Mouse (Mus musculus) cerebral cortex, adult 2 months (tissue): Measurements from ENCODE around the gene Ciz1.

Experiments used
- WGBS: fragments of 180-500 bp; shearing (Covaris S2); methylation state at CpG from one replicate; pipeline ENCODE4 v1.1.7; 2018; 5-methylcytosine and 5-hydroxymethylcytosine counted together

Gene Ciz1

GRCm38 (mm10) chr2:32347019-32347418 is 5.1 kb upstream of the Ciz1 start:
- WGBS, result 65% methylated on average over 6 of the region's 6 CpGs

GRCm38 (mm10) chr2:32348311-32348710 is 3.8 kb upstream of the Ciz1 start:
- 48% methylated on average over 11 of the region's 11 CpGs for WGBS

GRCm38 (mm10) chr2:32349625-32350255 is 2.4 kb upstream of the Ciz1 start:
- 30% methylated on average over 8 of the region's 8 CpGs for WGBS

- 27% methylated on average over 13 of the region's 13 CpGs for WGBS
Observed at GRCm38 (mm10) chr2:32350471-32351051, 1.6 kb upstream of the Ciz1 start.

GRCm38 (mm10) chr2:32351471-32351961 is 611 bp upstream of the Ciz1 start:
- WGBS, result 34% methylated on average over 9 of the region's 9 CpGs

GRCm38 (mm10) chr2:32353007-32353542 is 948 bp downstream of the Ciz1 start, which contains the start of gene Dnm1:
Gene Dnm1, minus strand, starts transcription at chr2:32353338.
- WGBS, result under 1% methylated on average over 63 of the region's 63 CpGs

- WGBS, result 75% methylated on average over 6 of the region's 6 CpGs
Observed at GRCm38 (mm10) chr2:32353836-32354235, 1.7 kb downstream of the Ciz1 start.

GRCm38 (mm10) chr2:32354336-32354895 is 2.3 kb downstream of the Ciz1 start:
- 93% methylated on average over 3 of the region's 3 CpGs for WGBS

GRCm38 (mm10) chr2:32356216-32356615 is 4.1 kb downstream of the Ciz1 start:
- WGBS, result 79% methylated on average over 10 of the region's 10 CpGs

GRCm38 (mm10) chr2:32357710-32358109 is 5.6 kb downstream of the Ciz1 start:
- 79% methylated on average over 3 of the region's 3 CpGs for WGBS

- WGBS, result 65% methylated on average over 10 of the region's 10 CpGs
Observed at GRCm38 (mm10) chr2:32358381-32358780, 6.3 kb downstream of the Ciz1 start.

GRCm38 (mm10) chr2:32360741-32361140 is 8.6 kb downstream of the Ciz1 start:
- WGBS, result 4% methylated on average over 14 of the region's 14 CpGs

- 2% methylated on average over 24 of the region's 24 CpGs for WGBS
Observed at GRCm38 (mm10) chr2:32361437-32361836, 9.3 kb downstream of the Ciz1 start.

- WGBS, result 27% methylated on average over 5 of the region's 5 CpGs
Observed at GRCm38 (mm10) chr2:32362274-32362673, 10.1 kb downstream of the Ciz1 start.

- WGBS, result under 1% methylated on average over 53 of the region's 53 CpGs
Observed at GRCm38 (mm10) chr2:32362817-32363340, 10.8 kb downstream of the Ciz1 start.

GRCm38 (mm10) chr2:32363376-32364106 is 11.4 kb downstream of the Ciz1 start:
- 3% methylated on average over 19 of the region's 19 CpGs for WGBS

- WGBS, result 82% methylated on average over 8 of the region's 8 CpGs
Observed at GRCm38 (mm10) chr2:32364121-32364520, 12.0 kb downstream of the Ciz1 start.

- WGBS, result 92% methylated on average over 5 of the region's 5 CpGs
Observed at GRCm38 (mm10) chr2:32367315-32367714, 15.2 kb downstream of the Ciz1 start.

GRCm38 (mm10) chr2:32374191-32374590 is 22.1 kb downstream of the Ciz1 start:
- 78% methylated on average over 10 of the region's 10 CpGs for WGBS

GRCm38 (mm10) chr2:32375317-32375940 is 23.3 kb downstream of the Ciz1 start:
- 58% methylated on average over 13 of the region's 13 CpGs for WGBS

- WGBS, result 57% methylated on average over 10 of the region's 10 CpGs
Observed at GRCm38 (mm10) chr2:32376963-32377362, 24.8 kb downstream of the Ciz1 start.
